Mouse (Mus musculus) cerebellum, adult 2 months (tissue): ENCODE data around the gene Tgfb3.

ENCODE experiments used
- CTCF ChIP-seq: fragments of 200-500 bp; IDR thresholded peaks from 2 replicates; pipeline ENCODE4 v1.5.1; 2011; ENCODE audit warnings: low read depth, mild to moderate bottlenecking, control low read depth, low read length, moderate library complexity, borderline replicate concordance; ENCODE audit not compliant: insufficient read depth
- POLR2A ChIP-seq: fragments of 200-500 bp; IDR thresholded peaks from 2 replicates; pipeline ENCODE4 v1.6.1; 2011; ENCODE audit warnings: low read length, control low read depth, borderline replicate concordance; ENCODE audit not compliant: insufficient read depth

- TF ChIP-seq POLR2A (no peak), CTCF (no peak)
These were observed 7.0 kb upstream of the Tgfb3 start for GRCm38 (mm10) chr12:86085873-86086272.
